Mouse (Mus musculus): Measurements from ENCODE around the gene Rpap3. TPM values are rescaled to one million over a fixed set of nuclear protein-coding genes. Genes with fewer than 3 reads are reported as not detected.

Rpap3 gene
- polyA plus RNA-seq, 1 experiment: 41.7 TPM

- TF ChIP-seq POLR2A (IDR thresholded peaks at IDR 0.05; ENCODE audit: insufficient read depth, low read length) (no peak), EP300 (IDR thresholded peaks at IDR 0.05; ENCODE audit: insufficient read depth, low read depth, low read length) (no peak), CTCF (IDR thresholded peaks at IDR 0.05; ENCODE audit: low read depth, low read length) (no peak)
- Histone ChIP-seq H3K27ac (ENCODE audit: insufficient read depth, low read length) (no peak overlapping the region), H3K4me3 (ENCODE audit: low read depth, low read length) (no peak overlapping the region), H3K9ac (ENCODE audit: low read depth, poor library complexity, severe bottlenecking) (no peak overlapping the region), H3K36me3 (ENCODE audit: control insufficient read depth, insufficient read depth, low read length, poor library complexity, severe bottlenecking) (no peaks in the 10 kb centered on the region), H3K4me1 (ENCODE audit: control insufficient read depth, insufficient read depth, low read length) (peaks cover 2% of the 10 kb centered on the region), H3K9me3 (replicated peaks; ENCODE audit: control insufficient read depth, insufficient read depth, low read length, poor library complexity, severe bottlenecking) (no peaks in the 10 kb centered on the region), H3K27me3 (ENCODE audit: control insufficient read depth, insufficient read depth, low read length, poor library complexity, severe bottlenecking) (no peaks in the 10 kb centered on the region)
Measured at GRCm38 (mm10) chr15:97712546-97712945, 6.9 kb upstream of the Rpap3 start.

GRCm38 (mm10) chr15:97710906-97711305 is 5.3 kb upstream of the Rpap3 start:
- no peak overlapping the region for H3K9ac ChIP-seq (ENCODE audit: low read depth, poor library complexity, severe bottlenecking)
- no peak for TF ChIP-seq EP300 (IDR thresholded peaks at IDR 0.05; ENCODE audit: insufficient read depth, low read depth, low read length)
- TF ChIP-seq CTCF (IDR thresholded peaks at IDR 0.05; ENCODE audit: low read depth, low read length): no peak
- TF ChIP-seq POLR2A (IDR thresholded peaks at IDR 0.05; ENCODE audit: insufficient read depth, low read length): no peak
- H3K4me3 ChIP-seq (ENCODE audit: low read depth, low read length): no peak overlapping the region
- no peak overlapping the region for H3K27ac ChIP-seq (ENCODE audit: insufficient read depth, low read length)
- no peaks in the 10 kb centered on the region for H3K36me3 ChIP-seq (ENCODE audit: control insufficient read depth, insufficient read depth, low read length, poor library complexity, severe bottlenecking)
- no peaks in the 10 kb centered on the region for H3K27me3 ChIP-seq (ENCODE audit: control insufficient read depth, insufficient read depth, low read length, poor library complexity, severe bottlenecking)
- H3K9me3 ChIP-seq (replicated peaks; ENCODE audit: control insufficient read depth, insufficient read depth, low read length, poor library complexity, severe bottlenecking): no peaks in the 10 kb centered on the region
- peaks cover 2% of the 10 kb centered on the region for H3K4me1 ChIP-seq (ENCODE audit: control insufficient read depth, insufficient read depth, low read length)

GRCm38 (mm10) chr15:97696616-97697015 is 9.0 kb downstream of the Rpap3 start:
- Histone ChIP-seq H3K9me3 (replicated peaks; ENCODE audit: control insufficient read depth, insufficient read depth, low read length, poor library complexity, severe bottlenecking) (no peaks in the 10 kb centered on the region), H3K27me3 (ENCODE audit: control insufficient read depth, insufficient read depth, low read length, poor library complexity, severe bottlenecking) (no peaks in the 10 kb centered on the region), H3K4me1 (ENCODE audit: control insufficient read depth, insufficient read depth, low read length) (no peaks in the 10 kb centered on the region), H3K27ac (ENCODE audit: insufficient read depth, low read length) (no peak overlapping the region), H3K36me3 (ENCODE audit: control insufficient read depth, insufficient read depth, low read length, poor library complexity, severe bottlenecking) (peaks cover 46% of the 10 kb centered on the region), H3K9ac (ENCODE audit: low read depth, poor library complexity, severe bottlenecking) (no peak overlapping the region), H3K4me3 (ENCODE audit: low read depth, low read length) (no peak overlapping the region)
- TF ChIP-seq POLR2A (IDR thresholded peaks at IDR 0.05; ENCODE audit: insufficient read depth, low read length) (no peak), CTCF (IDR thresholded peaks at IDR 0.05; ENCODE audit: low read depth, low read length) (no peak), EP300 (IDR thresholded peaks at IDR 0.05; ENCODE audit: insufficient read depth, low read depth, low read length) (no peak)

GRCm38 (mm10) chr15:97693411-97693810 is 12.2 kb downstream of the Rpap3 start:
- Histone ChIP-seq H3K27ac (ENCODE audit: insufficient read depth, low read length) (no peak overlapping the region), H3K36me3 (ENCODE audit: control insufficient read depth, insufficient read depth, low read length, poor library complexity, severe bottlenecking) (peaks cover 40% of the 10 kb centered on the region), H3K4me1 (ENCODE audit: control insufficient read depth, insufficient read depth, low read length) (no peaks in the 10 kb centered on the region), H3K9me3 (replicated peaks; ENCODE audit: control insufficient read depth, insufficient read depth, low read length, poor library complexity, severe bottlenecking) (no peaks in the 10 kb centered on the region), H3K9ac (ENCODE audit: low read depth, poor library complexity, severe bottlenecking) (no peak overlapping the region), H3K27me3 (ENCODE audit: control insufficient read depth, insufficient read depth, low read length, poor library complexity, severe bottlenecking) (no peaks in the 10 kb centered on the region), H3K4me3 (ENCODE audit: low read depth, low read length) (no peak overlapping the region)
- TF ChIP-seq POLR2A (IDR thresholded peaks at IDR 0.05; ENCODE audit: insufficient read depth, low read length) (no peak), CTCF (IDR thresholded peaks at IDR 0.05; ENCODE audit: low read depth, low read length) (no peak), EP300 (IDR thresholded peaks at IDR 0.05; ENCODE audit: insufficient read depth, low read depth, low read length) (no peak)

GRCm38 (mm10) chr15:97684118-97684517 is 21.5 kb downstream of the Rpap3 start:
- Histone ChIP-seq H3K9me3 (replicated peaks; ENCODE audit: control insufficient read depth, insufficient read depth, low read length, poor library complexity, severe bottlenecking) (no peaks in the 10 kb centered on the region), H3K9ac (ENCODE audit: low read depth, poor library complexity, severe bottlenecking) (no peak overlapping the region), H3K4me1 (ENCODE audit: control insufficient read depth, insufficient read depth, low read length) (peaks cover 2% of the 10 kb centered on the region), H3K27ac (ENCODE audit: insufficient read depth, low read length) (no peak overlapping the region), H3K4me3 (ENCODE audit: low read depth, low read length) (no peak overlapping the region), H3K27me3 (ENCODE audit: control insufficient read depth, insufficient read depth, low read length, poor library complexity, severe bottlenecking) (no peaks in the 10 kb centered on the region), H3K36me3 (ENCODE audit: control insufficient read depth, insufficient read depth, low read length, poor library complexity, severe bottlenecking) (peaks cover 13% of the 10 kb centered on the region)
- TF ChIP-seq EP300 (IDR thresholded peaks at IDR 0.05; ENCODE audit: insufficient read depth, low read depth, low read length) (no peak), CTCF (IDR thresholded peaks at IDR 0.05; ENCODE audit: low read depth, low read length) (no peak), POLR2A (IDR thresholded peaks at IDR 0.05; ENCODE audit: insufficient read depth, low read length) (no peak)

GRCm38 (mm10) chr15:97682053-97682452 is 23.6 kb downstream of the Rpap3 start:
- Histone ChIP-seq H3K27me3 (ENCODE audit: control insufficient read depth, insufficient read depth, low read length, poor library complexity, severe bottlenecking) (no peaks in the 10 kb centered on the region), H3K27ac (ENCODE audit: insufficient read depth, low read length) (no peak overlapping the region), H3K9me3 (replicated peaks; ENCODE audit: control insufficient read depth, insufficient read depth, low read length, poor library complexity, severe bottlenecking) (no peaks in the 10 kb centered on the region), H3K9ac (ENCODE audit: low read depth, poor library complexity, severe bottlenecking) (no peak overlapping the region), H3K36me3 (ENCODE audit: control insufficient read depth, insufficient read depth, low read length, poor library complexity, severe bottlenecking) (peaks cover 19% of the 10 kb centered on the region), H3K4me3 (ENCODE audit: low read depth, low read length) (no peak overlapping the region), H3K4me1 (ENCODE audit: control insufficient read depth, insufficient read depth, low read length) (peaks cover 2% of the 10 kb centered on the region)
- TF ChIP-seq POLR2A (IDR thresholded peaks at IDR 0.05; ENCODE audit: insufficient read depth, low read length) (no peak), CTCF (IDR thresholded peaks at IDR 0.05; ENCODE audit: low read depth, low read length) (no peak), EP300 (IDR thresholded peaks at IDR 0.05; ENCODE audit: insufficient read depth, low read depth, low read length) (no peak)

Data from ES-Bruce4 (cell line).